Mouse (Mus musculus) embryonic fibroblast, embryonic 13.5 days (primary cell): ENCODE data around the gene Nrg4.

ENCODE experiments used
- CTCF ChIP-seq: IDR thresholded peaks from 2 replicates; pipeline ENCODE4 v1.5.1; 2011; ENCODE audit warnings: mild to moderate bottlenecking, control low read depth, low read length, moderate library complexity, borderline replicate concordance; ENCODE audit not compliant: insufficient read depth
- POLR2A ChIP-seq: IDR thresholded peaks from 2 replicates; pipeline ENCODE4 v1.6.1; 2011; ENCODE audit warnings: low read depth, mild to moderate bottlenecking, control low read depth, low read length, moderate library complexity

DNA sequence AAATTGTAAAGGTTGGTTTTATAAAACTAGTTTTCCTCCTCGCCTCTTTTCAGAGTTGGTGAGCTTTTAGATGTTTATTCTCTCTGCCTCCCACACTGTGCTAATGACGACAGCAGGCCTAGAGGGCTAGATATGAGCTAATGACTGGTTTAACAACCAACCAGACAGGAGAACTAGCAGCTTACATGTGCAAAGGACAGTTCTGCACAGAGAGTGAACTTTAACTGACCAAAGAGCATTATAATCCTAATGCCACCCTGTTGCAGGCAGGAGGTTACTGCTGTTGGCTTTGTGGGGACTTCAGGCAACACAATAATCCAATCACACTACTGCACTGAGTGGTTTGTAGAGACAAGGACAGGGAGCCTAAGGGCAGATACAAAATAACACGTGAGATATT is 83.4 kb downstream of the Nrg4 start:
- no peak for TF ChIP-seq CTCF
- no peak for TF ChIP-seq POLR2A
